Mouse (Mus musculus): ENCODE results near the gene Sh2b3.

- no peak for TF ChIP-seq USF1 (IDR thresholded peaks at IDR 0.05; ENCODE audit: low read depth, low read length)
- no peak for TF ChIP-seq CTCF (conservative IDR thresholded peaks at IDR 0.05 in 1 of 2, IDR thresholded peaks at IDR 0.05 in 1 of 2; ENCODE audit: low read depth in 2 of 2, low read length in 2 of 2)
Measured at GRCm38 (mm10) chr5:121838341-121839127, 1.1 kb upstream of the Sh2b3 start.
